Mouse (Mus musculus): ENCODE measurements around the gene Tapbp.
A peak's percentile ranks its signal among the peaks of the same experiment; 100 is the strongest.
"Not testable (repeated sequence)": the region's sequence is repeated elsewhere in the genome, so short reads cannot be mapped to it uniquely, and the experiment has no call there.

Tapbp gene

DNA sequence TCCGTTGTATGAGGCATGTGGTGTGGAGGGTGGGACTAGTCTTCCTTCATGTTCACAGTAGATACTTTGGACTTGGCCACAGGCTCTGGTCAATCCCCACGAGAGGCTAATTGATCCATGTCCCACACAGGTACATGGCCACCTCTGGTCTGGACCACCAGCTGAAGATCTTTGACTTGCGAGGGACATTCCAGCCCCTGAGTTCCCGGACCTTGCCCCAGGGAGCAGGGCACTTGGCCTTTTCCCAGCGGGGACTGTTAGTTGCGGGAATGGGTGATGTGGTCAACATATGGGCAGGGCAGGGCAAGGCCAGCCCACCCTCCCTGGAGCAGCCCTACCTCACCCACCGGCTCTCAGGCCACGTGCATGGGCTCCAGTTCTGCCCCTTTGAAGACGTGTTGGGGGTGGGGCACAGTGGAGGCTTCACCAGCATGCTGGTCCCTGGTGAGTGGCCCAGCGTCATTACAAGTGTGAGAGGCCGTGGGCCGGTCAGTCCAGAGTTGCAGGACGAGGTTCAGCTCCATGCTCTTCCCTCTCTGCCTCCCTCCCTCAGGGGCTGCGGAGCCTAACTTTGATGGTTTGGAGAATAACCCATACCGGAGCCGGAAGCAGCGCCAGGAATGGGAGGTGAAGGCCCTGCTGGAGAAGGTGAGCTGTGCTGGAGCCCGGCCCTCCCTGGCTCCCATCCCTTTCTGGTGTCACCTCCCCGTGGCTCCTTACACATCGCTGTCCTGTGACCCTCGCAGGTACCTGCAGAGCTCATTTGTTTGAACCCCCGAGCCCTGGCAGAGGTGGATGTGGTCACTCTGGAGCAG is 32.6 kb downstream of the Tapbp start:
- peak; percentile 20 for DNase-seq

GRCm38 (mm10) chr17:33948905-33949537 is 33.3 kb downstream of the Tapbp start:
- DNase-seq = no peak

DNA sequence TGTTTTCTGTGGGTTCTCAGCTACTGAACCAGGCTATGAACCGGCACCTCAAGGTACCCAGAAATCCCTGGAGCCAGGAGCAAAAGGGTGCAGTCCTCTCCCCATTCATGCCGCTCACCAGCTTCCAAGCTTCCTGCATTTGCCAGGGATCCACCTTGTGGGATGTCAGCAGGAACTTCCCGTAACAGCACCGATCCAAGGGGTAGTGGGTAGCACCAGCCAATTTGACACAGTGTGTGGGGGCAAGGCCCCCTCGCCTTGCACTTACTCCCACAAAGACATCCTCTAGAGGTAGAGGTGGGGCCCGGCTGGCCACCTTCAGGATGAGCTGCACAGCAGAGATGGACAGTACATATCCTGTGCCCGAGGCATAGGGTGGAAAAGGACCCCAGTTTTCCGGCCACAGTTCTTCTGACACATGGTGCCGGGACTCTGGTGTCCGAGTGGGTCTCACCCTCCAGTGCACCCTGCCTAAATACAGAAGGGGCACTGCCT is 34.5 kb downstream of the Tapbp start:
- DNase-seq = peak; percentile 14

DNA sequence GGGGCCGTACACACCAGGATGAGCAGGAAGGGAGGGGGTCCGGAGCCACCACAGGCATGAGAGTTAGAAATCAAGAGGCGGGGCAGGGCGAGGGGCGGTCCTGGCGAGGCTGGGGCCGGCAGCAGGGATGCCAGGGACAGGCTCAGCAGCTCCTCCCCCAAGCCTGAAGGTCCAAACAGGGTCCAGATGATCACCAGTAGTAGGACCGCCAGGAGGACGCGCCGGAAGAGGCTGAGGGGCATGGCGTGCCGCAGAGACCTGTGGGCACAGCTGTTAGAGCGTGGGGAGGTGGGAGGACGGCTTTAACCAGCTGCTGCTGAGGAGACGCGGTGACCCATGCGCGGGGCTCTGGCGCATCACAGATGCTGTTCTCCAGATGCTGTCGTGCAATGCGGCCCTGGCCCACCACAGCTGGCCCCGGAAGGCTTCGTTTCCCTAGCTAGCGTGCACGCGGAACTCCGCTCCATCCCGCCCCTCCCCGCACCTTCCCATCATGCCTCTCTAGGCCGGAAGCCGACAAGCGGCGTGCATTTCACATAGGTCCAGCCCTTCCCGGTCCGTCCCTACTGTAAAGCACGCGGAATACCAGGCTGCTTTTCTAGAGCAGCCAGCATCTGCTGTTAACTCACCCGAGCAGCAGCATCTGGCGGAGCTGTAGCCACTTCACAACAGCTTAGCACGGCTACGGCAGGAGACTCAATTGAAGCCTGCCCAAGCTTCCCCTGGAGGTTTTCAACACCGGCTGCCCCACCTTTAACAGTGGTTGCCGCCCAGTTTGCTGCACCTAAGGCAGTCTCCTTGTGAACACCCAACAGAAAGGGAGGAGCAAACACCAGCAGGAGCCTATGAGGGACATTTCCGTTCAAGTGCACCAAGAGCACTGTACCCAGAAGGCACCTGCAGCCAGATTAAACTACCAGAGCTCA is 35.6 kb downstream of the Tapbp start, which contains the start of gene B3galt4:
Gene B3galt4 (minus strand): TSS at position 468 of the 926 bp plus-strand sequence.
- peak; percentile 93 for DNase-seq

DNA sequence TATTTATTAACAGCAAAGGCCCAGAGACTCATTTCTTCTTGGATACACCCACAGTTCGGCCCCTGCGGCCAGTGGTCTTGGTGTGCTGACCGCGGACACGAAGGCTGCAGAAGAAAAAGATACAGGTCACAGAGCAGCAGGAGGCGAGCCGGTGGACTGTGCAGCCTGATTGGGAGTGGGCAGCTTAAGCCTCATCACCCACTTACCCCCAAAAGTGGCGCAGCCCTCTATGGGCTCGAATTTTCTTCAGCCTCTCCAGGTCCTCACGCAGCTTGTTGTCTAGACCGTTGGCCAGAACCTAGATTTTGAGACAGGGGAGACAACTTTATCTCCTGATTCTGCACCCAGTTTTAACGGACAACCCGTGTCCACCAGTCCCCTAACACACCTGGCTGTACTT is 36.3 kb downstream of the Tapbp start:
- not testable (repeated sequence) for DNase-seq

DNA sequence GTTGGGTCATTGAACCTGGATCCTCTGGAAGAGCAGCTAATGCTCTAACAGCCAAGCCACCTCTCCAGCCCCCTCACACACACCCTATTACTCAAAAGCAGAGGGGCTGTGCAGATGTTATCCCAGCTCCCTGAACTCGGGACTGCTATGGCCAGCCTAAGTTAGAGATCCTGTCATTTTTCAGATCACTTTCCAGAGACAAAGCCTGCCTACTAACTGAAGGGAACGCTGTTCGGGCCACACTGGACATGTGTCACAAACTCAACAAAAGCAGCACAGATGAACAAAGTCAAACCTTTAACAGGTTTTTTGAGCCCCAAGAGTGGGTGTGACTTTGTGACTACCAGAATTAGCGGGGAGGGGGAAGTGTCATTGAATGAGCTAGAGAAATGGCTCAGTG is 37.2 kb downstream of the Tapbp start:
- no peak for DNase-seq

DNA sequence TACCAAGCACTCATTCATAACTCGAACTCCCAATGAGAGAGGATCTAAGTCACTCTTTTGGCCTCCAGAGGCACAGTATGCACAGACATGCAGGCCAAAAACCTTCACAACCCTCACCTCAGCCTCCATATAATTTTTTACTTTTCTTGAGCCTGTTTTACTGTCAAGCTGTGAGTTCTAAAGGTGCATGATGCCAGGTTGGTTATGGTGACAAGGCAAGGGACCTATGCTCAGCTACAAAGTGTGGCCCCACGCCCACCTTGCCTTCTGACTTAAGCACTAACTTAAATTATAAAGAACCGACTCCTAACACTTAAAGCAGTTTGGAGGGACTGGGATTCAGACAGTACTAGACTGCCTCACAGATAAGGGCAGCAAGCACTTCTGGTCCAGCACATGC is 37.6 kb downstream of the Tapbp start:
- no peak for DNase-seq

- no peak for DNase-seq
Observed at GRCm38 (mm10) chr17:33953961-33954565, 38.4 kb downstream of the Tapbp start.

- no peak for DNase-seq
Observed at GRCm38 (mm10) chr17:33954646-33955554, 39.2 kb downstream of the Tapbp start.

DNA sequence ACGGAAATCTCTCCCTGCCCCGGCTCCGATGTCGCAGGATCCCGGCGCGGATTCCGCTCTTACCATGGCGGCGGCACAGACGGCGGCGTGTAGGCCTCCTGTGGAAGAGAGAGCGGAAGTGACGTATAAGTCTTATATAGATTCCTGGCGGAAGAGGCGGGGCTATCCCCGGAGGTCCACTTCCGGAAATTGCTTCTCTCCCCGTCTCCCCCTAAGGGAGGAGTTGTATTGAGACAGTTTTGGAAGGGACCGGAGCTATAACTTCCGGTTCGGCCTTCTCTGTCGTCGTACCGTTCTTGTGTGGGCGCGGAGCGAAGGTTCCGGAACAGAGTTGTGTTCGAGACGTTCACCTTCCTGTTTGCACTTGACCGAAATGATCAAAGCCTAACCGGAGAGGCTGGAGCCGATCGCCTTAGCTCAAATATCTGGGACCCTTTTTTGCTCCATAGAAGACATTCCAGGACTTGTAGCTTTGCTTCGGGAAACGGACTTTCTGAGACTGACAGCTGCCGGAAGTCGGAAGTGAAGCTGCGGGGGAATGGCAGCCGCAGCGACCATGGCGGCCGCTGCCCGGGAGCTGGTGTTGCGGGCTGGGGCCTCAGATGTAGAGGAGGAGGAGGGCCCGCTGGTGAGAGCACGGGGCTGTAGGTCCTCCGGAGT is 40.0 kb downstream of the Tapbp start, which contains the start of the genes Vps52 and Rps18:
Gene Vps52 (plus strand): TSS at position 258 of the 660 bp plus-strand sequence.
Gene Rps18 (minus strand): TSS at position 447 of the 660 bp plus-strand sequence.
- DNase-seq = peak; percentile 95

- no peak for DNase-seq
Observed at GRCm38 (mm10) chr17:33956336-33956735, 40.6 kb downstream of the Tapbp start.

DNA sequence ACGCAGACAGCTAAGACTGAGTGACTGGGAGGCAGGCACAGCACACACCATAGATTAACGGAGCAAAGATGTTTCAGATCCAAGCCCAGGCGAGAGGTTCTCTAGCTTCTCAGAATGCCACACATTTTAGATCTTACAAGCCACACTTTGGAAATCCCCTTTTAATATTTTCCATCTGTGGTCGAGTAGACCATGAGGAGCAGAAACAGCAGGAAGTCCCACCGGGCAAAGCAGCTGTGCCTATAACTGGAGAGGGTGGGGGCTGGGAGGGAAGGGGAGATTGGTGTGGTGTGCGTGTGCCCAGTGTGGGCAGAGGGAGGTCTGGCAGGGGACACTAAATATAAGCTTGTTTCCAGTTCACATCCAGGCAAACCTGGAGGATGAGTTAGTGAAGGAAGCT is 41.8 kb downstream of the Tapbp start:
- no peak for DNase-seq

- DNase-seq = no peak
Observed at GRCm38 (mm10) chr17:33958451-33958850, 42.8 kb downstream of the Tapbp start.

- peak; percentile 29 for DNase-seq
Observed at GRCm38 (mm10) chr17:33959135-33959534, 43.4 kb downstream of the Tapbp start.

DNA sequence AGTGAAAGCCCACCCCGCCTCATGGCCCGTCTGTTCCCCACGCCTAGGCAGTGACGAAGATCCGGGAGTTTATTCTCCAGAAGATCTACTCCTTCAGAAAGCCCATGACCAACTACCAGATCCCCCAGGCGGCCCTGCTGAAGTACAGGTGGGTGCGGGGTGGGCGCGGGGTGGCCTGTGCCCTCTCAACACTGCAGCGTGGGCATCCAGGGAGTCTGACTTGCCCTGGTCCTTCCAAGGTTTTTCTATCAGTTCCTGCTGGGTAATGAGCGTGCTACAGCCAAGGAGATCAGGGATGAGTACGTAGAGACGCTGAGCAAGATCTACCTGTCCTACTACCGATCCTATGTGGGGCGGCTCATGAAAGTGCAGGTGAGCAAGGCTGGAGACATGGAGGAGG is 44.2 kb downstream of the Tapbp start:
- DNase-seq = no peak

DNA sequence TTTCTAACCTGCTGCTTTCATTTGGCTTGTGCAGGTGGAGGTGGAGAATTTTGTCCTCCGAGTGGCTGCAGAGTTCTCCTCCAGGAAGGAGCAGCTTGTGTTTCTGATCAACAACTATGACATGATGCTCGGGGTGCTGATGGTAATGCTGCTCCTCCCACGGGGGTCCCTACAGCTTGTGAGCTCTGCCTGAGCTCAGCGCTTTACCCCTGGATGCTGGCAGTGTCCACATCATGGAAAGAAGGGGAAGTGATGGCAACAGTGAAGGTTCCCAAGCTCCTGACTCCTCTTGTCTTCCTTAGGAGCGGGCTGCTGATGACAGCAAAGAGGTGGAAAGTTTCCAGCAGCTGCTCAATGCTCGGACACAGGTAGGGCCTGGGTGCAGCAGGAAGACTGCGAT is 47.2 kb downstream of the Tapbp start:
- no peak for DNase-seq

- no peak for DNase-seq
Observed at GRCm38 (mm10) chr17:33965082-33965845, 49.6 kb downstream of the Tapbp start.

DNA sequence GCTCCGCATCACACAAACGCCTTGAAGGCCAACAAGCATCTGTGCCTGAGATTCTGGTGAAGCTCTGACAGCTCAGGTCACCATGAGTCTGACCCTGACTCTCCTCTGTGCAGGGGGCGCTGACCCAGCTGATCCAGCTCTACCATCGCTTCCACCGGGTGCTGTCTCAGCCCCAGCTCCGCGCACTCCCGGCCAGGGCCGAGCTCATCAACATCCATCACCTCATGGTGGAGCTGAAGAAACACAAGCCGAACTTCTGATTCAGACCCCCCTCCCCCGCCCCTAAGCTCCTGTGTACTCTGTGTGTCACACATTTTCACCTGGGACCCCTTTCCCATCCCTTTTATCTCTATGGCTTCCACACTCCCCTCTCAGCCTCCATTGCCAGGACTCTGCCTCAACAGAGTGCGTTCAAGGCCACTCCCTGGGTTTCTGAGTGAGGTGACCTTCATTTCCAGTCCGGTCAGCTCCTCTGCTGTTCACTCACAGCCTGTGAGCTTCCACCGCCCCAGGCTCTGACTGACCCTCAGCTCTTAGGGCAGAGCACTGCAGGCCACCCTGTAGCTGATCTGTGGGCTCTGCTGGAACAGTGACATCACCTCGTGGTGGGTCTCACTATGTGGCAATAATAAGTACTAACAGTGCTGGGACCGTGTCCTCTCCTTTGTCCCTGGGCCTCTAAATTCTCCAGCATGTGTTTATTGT is 50.3 kb downstream of the Tapbp start:
- DNase-seq = no peak

DNA sequence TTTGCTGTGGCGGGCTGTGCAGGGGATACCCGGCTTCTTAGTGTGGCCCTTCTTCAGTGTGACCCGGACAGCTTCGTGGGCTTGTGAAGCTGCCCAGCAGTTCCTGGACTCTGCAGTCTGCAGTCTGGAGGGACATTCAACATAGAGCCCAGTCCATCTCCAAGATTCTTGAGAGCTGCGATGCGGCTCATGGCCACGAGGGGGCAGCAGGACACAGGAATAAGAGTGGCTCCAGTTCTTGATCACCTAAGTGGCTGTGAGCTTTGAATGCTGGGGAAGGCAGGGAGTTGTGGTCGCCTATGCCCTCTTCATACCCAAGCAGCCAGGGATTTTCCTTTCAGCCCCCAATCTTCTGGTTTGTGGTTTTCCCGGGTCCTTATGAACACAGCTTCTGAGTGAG is 52.8 kb downstream of the Tapbp start:
- DNase-seq = peak; percentile 88
